Mouse (Mus musculus) gastrocnemius, postnatal 10 days (tissue): ENCODE measurements around the gene Bhmt. TPM values are rescaled to one million over a fixed set of nuclear protein-coding genes. Genes with fewer than 3 reads are reported as not detected.
"Not testable (repeated sequence)": the region's sequence is repeated elsewhere in the genome, so short reads cannot be mapped to it uniquely, and the experiment has no call there.

ENCODE experiments used
- DNase-seq: peaks from one replicate; pipeline ENCODE4 v3.0.0; 2021; ENCODE audit warnings: mixed read lengths
- total RNA-seq, 2 experiments: library from RNA; stranded (reverse); gene quantifications; 2 replicates each; pipeline ENCODE4 v1.2.3; 2021

The Bhmt gene
- total RNA-seq, 2 experiments from 2014 or later, result 0.54 TPM; not detected in 1

DNA sequence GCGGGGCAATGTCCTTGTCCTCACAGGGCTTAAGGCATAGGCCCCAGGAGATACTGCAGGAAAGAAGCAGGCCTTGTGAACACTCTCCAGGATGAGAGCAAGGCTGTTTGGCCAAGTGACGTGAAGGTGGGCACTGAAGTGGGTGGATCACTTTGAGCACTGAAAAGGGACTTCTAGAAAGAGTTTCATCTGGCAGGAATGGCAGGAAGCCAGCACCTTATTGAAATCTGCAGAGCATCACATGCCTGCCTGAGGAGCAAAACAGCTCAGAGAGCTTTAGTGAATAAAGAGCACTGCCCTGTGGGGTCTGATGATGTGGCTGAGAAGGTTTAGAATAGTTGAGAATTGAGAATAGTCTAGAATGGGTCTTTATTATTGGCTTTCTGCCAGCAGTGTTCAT, 29.3 kb downstream of the Bhmt start:
- DNase-seq, result no peak

DNA sequence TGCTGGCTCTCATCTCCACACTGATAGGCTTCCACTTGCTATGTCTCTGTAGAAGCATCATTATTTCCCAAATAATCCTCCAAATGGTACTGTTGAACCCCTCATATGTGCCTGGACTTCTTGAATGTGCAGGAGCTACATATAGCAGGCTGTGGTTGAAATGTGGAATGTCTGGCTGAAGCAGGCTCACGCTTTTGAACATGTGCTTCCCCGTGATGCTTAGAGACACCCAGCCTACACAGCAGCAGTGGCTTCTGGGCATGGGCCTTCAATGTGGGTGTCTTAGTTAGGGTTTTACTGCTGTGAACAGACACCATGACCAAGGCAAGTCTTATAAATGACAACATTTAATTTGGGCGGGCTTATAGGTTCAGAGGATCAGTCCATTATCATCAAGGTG, 30.1 kb downstream of the Bhmt start:
- DNase-seq, result no peak

- DNase-seq, result no peak
Observed at GRCm38 (mm10) chr13:93606868-93607578, 30.7 kb downstream of the Bhmt start.

DNA sequence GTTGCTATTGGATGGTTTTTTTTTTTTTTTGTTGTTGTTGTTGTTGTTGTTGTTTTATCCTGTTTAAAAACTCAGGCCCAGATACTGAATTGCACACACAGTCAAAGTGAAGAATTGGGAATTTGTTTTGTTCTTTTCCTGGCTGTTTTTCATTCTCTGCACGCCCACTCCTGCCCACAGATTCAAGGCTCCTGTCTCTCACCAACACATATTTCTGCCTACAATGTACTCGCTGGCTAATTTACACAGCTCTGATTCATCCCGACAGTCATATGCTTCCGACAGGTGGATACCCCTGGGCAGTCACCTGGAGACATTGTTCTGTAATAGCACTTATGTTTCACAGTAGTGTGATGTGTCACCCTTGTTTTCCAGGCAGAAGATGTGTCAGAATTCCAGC, 33.1 kb downstream of the Bhmt start:
- DNase-seq, result no peak

- DNase-seq, result no peak
Observed at GRCm38 (mm10) chr13:93601527-93601926, 36.2 kb downstream of the Bhmt start.

DNA sequence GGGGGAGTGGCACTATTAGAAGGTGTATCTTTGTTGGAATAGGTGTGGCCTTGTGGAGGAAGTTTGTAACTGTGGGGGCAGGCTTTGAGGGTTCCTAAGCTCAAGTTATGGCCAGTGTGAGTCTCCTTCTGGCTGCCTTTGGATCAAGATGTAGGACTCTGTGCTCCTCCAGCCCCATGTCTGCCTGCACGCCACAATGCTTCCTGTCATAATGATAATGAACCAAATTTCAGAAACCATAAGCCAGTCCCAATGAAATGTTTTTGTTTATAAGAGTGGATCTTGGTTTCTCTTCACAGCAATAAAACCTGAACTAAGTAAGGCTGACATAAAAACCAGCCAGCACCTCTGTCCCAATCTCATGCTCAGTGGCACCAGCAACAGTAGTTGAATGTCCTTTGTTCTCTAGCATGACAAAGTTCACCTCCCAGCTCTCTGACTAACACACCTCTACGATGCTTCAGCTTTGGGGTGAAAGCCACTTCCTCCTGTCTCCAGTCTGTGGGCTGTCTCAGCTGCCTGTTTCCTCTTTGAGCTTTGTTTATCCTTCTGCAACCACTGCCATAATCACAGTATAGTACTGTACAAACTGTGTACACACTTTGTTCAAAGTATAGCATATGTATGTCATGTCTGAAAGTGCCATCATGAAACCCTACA, 44.6 kb downstream of the Bhmt start:
- no peak for DNase-seq

DNA sequence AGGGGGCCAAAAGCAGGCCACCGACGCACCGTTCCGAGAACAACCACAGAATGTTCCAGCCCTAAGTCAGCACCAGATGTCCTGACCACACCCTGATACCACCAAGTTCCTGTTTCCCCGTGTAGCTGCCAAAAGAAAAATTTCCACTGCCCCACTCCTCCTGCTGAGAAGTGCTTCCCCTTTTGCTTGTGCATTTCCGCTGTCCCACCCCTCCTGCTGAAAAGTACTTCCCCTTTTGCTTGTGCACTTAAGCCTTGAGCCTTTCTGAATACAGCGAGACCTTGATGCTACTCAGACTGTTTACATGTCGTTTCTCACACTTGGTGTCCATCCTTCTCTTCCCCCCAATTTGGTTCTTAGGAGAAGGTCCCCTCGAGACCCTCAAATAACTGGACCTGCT, 55.2 kb downstream of the Bhmt start:
- DNase-seq, result not testable (repeated sequence)

GRCm38 (mm10) chr13:93580431-93580830, 57.3 kb downstream of the Bhmt start:
- DNase-seq, result no peak

DNA sequence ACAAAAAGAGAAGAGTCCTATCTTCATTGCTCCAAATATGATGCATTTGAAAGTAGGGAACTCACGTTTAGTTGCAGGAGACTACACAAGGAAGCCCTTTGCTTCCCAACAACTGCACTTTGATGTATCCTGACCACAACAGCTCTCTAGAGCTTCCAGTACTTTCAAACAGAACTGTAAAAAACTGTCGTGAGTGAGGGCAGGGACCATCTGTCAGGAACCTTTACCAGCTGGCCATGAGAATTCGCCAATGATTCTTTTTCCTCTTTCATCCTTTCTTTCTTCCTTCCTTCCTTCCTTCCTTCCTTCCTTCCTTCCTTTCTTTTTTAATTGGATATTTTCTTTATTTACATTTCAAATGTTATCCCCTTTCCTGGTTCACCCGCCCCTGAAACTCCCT, 68.1 kb downstream of the Bhmt start:
- no peak for DNase-seq

Other genes starting within 250 kb of the Bhmt start
- 10 to 100 TPM; 20.9 to 22.9 TPM for gene Jmy, start 138.2 kb downstream of the Bhmt start, total RNA-seq
- gene Bhmt2, start 36.3 kb upstream of the Bhmt start, total RNA-seq, result under 1 TPM in 1 of 2 experiments, not detected in 1; 0.20 TPM
- not detected for gene Dmgdh, start 36.5 kb upstream of the Bhmt start, total RNA-seq
- 10 to 100 TPM; 10.6 to 22.1 TPM for gene Arsb, start 133.7 kb upstream of the Bhmt start, total RNA-seq